Mouse (Mus musculus) left cerebral cortex, postnatal 14 days (tissue): ENCODE measurements at regions not wholly inside any gene's neighbourhood (a gene's known extent, or its start where the extent isn't known, plus 50 kb on each side); places are given as distances from the start of the nearest gene placed in this dataset.

ENCODE experiments used
- DNase-seq, 2 experiments: peaks; one replicate each; pipeline ENCODE4 v3.0.0; 2021 to 2022; ENCODE audit warnings: low spot score in 2 of 2, mixed read lengths in 1 of 2
- intact Hi-C: fragments of 180-260 bp; cut with DNase I; formaldehyde crosslinking; loops from one replicate; pipeline ENCODE4 v1.15.1; 2025

- DNase-seq = no peak
- intact Hi-C loops = no loop called here
Measured at GRCm38 (mm10) chr13:63693636-63694035, 120.2 kb upstream of the Ptch1 start.

GRCm38 (mm10) chr13:63696399-63696798 lies 118.6 kb upstream of the Ercc6l2 start:
- peak; percentile 7 to 22 for DNase-seq
- intact Hi-C loops = loop anchor here (5.0 kb wide), 1 partner anchor 124 kb away; the partner anchor contains the start of gene Ptch1

DNA sequence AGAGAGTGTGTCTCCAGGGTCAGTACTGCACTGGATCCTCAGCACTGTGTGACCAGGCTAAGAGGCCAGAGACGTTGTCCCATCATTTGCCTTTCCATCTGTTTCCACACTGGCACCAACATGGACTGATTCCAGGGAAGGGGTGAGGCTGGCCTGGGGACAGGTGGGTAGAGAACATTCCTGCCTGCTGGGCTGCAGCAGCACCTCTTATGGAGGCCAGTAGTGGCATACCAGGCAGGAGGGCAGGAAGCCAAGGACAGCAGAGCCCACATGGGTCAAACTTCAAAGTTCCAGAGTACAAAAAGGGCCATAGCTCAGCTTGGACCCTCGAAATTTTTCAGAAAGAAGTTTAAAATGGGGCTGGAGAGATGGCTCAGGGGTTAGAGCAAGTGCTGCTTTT lies 115.4 kb upstream of the Ercc6l2 start:
- DNase-seq = no peak
- intact Hi-C loops = loop anchor here (5.0 to 10.0 kb wide), 2 partner anchors 127 to 225 kb away; partner anchors contain the start of gene Ptch1

DNA sequence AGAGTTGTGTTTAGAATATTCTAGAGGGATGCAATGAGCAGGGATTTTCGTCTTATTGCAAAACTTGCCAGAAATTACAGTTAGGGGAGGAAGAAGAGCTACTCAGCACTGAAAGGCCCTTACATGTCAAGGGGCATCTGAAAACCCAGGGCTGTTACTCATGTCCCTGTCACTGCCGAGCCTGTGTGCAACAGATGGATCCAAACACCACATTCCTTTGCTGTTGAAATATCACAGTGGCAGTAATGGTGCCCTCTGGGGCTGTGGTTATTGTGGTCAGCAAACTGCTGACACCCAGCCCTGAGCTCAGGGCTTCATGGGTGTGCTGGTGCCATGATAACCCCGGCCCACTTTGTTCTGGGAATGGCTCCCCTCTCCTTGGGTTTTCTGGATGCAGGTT lies 114.3 kb upstream of the Ercc6l2 start:
- intact Hi-C loops = loop anchor here (10.0 kb wide), 1 partner anchor 224 kb away; no protein-coding TSS in a partner anchor
- no peak for DNase-seq

- DNase-seq = no peak
- intact Hi-C loops = loop anchor here (10.0 kb wide), 1 partner anchor 223 kb away; no protein-coding TSS in a partner anchor
Measured at GRCm38 (mm10) chr13:63701199-63702175, 113.6 kb upstream of the Ercc6l2 start.

DNA sequence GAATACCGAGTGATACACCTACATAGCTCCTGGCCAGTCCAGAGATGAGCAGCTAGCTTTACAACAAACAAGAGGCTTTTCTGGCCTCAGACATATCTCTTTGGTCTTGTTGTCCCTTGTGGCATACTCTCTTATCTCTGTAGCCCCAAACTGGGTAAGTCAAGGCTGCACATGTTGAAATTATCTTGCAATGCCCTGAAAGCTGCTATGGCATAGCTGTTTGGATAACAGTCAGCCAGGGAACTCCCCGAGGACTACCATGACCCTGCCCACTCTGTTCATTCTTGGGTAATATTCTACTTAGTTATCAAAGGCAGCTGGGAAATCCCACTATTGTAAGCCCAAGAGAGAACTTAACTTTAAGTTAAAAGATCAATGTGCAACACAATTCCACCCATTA lies 106.5 kb upstream of the Ercc6l2 start:
- intact Hi-C loops = loop anchor here (10.0 kb wide), 1 partner anchor 216 kb away; no protein-coding TSS in a partner anchor
- no peak for DNase-seq

GRCm38 (mm10) chr13:63713137-63713536 lies 101.9 kb upstream of the Ercc6l2 start:
- intact Hi-C loops = no loop called here
- no peak for DNase-seq

- intact Hi-C loops = no loop called here
- DNase-seq = no peak
Measured at GRCm38 (mm10) chr13:63716498-63716897, 98.5 kb upstream of the Ercc6l2 start.

DNA sequence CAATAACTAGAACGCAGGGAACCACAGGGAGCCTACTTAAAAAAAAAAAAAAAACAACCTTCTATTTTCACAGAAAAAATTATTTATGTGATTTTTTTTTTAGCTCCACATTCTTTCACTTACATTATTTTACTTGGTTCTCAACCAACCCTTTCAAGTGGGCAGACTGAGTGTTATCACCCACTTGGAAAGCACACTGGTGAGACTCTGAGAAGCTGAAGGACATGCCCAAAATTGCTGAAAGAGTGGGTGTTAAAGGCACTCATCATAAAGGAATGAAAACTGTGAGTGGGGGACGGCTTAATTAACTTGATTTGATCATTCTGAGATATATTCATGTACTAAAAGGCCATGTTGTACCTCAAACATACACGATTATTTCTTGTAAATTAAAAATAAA lies 97.8 kb upstream of the Ercc6l2 start:
- intact Hi-C loops = no loop called here
- peak in 1 of 2 experiments; percentile 18 for DNase-seq

- intact Hi-C loops = no loop called here
- DNase-seq = no peak
Measured at GRCm38 (mm10) chr13:63718782-63719181, 96.3 kb upstream of the Ercc6l2 start.

DNA sequence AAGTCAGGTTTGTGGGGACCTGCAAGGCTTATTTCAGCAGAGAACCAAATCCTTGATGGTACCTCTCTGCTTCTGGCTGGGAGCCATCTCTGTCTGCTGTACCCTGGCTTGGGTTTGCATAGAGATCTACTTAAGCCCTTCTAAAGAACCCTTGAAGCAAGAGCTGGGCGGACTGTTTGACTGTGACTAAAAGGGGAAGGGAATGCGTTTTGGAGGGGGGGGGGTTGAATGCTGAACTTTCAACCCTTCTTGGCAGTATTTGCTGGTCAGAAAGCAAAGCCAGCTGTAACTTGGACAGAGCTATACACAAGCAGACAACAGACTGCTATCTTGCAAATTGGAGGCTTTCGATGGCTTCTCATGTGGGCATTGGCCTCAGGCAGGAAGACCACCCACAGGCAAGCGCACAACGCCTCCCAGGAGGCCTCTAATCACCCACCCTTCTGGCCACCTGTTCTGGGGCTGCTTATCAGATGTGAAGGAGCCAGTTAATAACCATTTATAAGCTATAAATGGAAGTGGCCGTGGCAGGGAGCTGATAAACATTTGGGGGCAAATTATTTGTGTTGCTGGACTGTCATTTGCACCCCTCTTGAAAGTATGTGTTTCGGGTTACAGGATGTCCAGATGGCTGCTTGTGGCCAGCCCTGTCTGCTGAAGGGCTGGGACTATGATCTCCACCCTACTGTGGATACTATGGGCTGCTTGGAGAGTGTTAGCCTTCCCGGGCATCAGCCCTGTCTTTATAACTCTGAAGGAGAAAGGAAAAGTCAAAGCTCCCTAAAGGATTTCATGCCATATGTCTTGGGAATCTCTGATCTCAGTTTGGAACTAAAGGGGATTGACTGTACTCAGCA lies 95.5 kb upstream of the Ercc6l2 start:
- intact Hi-C loops = no loop called here
- no peak for DNase-seq

DNA sequence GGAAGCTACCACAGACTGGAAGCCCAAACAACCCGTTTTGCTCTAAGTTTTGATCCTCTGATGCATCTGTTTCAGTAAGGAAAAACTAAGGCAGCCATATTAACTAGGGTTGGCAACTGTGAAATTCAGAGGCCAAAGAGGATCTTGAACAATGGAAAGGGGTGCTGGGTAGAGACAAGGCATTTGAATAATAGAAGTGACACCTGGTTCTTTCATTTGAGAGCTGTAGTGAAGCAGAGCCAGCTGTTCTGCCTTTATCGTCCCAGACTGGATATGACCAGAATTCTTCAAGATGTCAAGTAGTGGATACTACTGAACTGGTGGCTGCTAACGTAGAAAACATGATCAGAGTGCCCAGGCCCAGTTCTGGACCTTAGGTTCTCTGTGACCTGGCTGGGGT lies 94.4 kb upstream of the Ercc6l2 start:
- intact Hi-C loops = no loop called here

GRCm38 (mm10) chr13:63721011-63721625 lies 93.9 kb upstream of the Ercc6l2 start:
- intact Hi-C loops = no loop called here
- no peak for DNase-seq

More for the DNA sequence above, 94.4 kb upstream of the Ercc6l2 start:
- no peak for DNase-seq

- intact Hi-C loops = no loop called here
- no peak for DNase-seq
Measured at GRCm38 (mm10) chr13:63724293-63724692, 90.7 kb upstream of the Ercc6l2 start.

DNA sequence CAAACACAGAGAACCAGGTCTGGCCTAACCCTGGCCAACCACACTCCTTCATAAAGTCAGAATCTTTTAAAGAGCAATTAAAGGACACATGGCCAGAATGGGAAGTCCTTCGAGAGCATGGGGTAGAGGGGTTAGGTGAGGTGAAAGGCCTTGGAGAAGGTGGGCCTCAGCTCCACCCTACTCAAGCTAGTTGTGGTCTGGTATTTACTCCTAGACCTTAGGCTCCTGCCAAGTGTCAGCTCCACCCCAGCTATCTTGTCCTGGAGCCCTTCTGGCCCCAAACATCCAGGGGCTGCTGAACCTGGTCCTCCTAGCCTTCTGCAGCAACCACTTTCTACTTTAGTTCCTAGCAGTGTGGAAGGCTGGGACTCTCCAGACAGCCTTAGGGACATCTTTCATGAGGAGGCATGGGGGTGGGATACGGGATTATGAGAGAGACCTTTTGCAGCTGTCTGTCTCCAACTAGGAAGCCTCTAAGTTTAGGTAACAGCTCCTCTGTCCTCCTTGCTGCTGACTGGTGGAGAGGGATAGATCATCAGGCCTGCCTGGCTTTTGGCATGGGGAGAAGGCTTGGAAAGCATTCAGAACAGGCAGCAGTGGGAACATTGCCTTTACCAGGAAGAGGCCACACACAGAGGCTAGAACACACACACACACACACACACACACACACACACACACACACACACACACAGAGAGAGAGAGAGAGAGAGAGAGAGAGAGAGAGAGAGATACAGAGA lies 90.0 kb upstream of the Ercc6l2 start:
- intact Hi-C loops = no loop called here
- DNase-seq = no peak

DNA sequence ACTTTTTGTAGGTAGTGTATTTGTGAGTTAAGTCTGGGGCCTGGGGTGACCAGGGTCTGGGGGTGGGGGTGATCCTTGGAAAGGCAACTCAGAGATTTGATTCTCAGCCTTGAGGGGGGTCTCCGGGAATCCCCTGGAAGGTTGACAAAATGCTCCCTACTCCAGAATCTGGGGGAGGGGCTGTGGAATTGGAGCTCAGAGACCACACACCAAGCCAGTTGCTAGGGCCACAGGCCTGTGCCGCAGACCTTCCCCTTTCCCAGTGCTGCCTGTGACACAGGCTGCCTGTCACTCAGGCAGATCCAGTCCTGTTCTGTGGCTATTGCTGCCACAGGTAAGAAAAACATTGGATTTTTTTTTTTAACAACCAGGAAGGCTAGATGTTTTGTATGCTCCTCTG lies 89.0 kb upstream of the Ercc6l2 start:
- DNase-seq = no peak
- intact Hi-C loops = no loop called here

- DNase-seq = no peak
- intact Hi-C loops = no loop called here
Measured at GRCm38 (mm10) chr13:63726509-63726908, 88.5 kb upstream of the Ercc6l2 start.

DNA sequence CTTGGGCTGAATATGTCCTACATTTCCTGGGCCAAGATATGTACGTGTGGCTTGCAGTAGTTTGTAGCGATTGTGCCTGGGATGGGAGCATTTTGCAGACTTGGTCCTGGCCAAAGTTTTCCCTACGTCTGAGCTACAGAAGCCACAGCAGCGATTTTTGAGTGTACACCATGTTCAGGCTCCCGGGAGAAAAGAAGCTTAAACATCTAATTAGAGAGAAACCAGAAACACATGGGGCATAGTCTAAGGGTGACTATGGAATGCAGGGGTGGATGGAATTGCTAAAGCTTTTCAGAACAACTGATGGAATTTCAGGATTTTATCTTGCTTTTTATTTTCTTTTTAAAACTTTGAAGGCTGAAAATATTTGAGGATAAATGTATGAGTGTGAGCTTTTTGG lies 79.3 kb upstream of the Ercc6l2 start:
- DNase-seq = no peak
- intact Hi-C loops = no loop called here

DNA sequence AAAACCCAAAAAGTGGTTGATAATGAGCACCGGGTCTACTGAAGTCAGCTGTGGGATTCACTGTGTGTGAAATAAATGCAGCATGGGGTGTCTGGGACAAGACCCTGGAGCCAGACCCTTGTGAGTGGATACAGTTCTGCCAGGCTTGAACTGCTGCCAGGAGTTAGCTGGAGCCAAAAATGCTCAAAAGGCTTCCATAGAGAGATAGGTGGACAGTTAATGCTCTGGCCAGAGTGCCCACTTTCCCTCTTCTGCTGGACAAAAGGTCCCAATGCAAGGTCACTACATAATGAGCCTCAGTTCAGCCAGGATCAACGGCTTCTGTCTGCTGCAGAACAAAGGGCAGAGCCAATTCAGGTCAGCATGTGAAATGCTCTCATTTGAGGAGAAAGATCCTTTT lies 73.2 kb upstream of the Ercc6l2 start:
- intact Hi-C loops = no loop called here

More for the DNA sequence above, 73.2 kb upstream of the Ercc6l2 start:
- peak; percentile 20 to 31 for DNase-seq
